Comparison of ENCODE assay signal across 9 mouse cellular contexts in genomic region chr17:26066488-26067020, GRCm38 (mm10). TPM values are rescaled to one million over a fixed set of nuclear protein-coding genes. Genes with fewer than 3 reads are reported as not detected.
DNase-seq lines count a peak whose midpoint lies in the region; ATAC-seq and TF ChIP-seq lines count a peak whose summit lies in the region.
"Had no signal": no experiment of that assay in that cellular context is flagged by ENCODE, and none has a peak within 500 bp of the region (broad histone marks: within the 10 kb centered on the region; RNA-seq: fewer than 3 reads in every experiment).

No protein-coding gene starts in this region.

- no peaks in the 10 kb centered on the region for H3K9me3 ChIP-seq in kidney, embryonic 16.5 days (ENCODE audit: low read length)
- H3K9me3 ChIP-seq in embryonic facial prominence, embryonic 13.5 days, result no peaks in the 10 kb centered on the region
- H3K9me3 ChIP-seq in hindbrain, embryonic 15.5 days, result no peaks in the 10 kb centered on the region

- H3K27ac ChIP-seq in kidney, embryonic 16.5 days (ENCODE audit: low read length), result no peak overlapping the region
- no peak overlapping the region for H3K27ac ChIP-seq in embryonic facial prominence, embryonic 13.5 days
- no peak overlapping the region for H3K27ac ChIP-seq in hindbrain, embryonic 15.5 days (replicated peaks)

- H3ac ChIP-seq in myocyte (ENCODE audit: control insufficient read depth, insufficient read length), result no peak overlapping the region

- H3K4me3 ChIP-seq in kidney, embryonic 16.5 days (ENCODE audit: low read length), result peak overlapping the region; percentile 61
- peak overlapping the region; percentile 72 for H3K4me3 ChIP-seq in embryonic facial prominence, embryonic 13.5 days
- H3K4me3 ChIP-seq in hindbrain, embryonic 15.5 days, result peak overlapping the region; percentile 79
- peak overlapping the region; percentile 60 for H3K4me3 ChIP-seq in myocyte

- peaks cover 34% of the 10 kb centered on the region for H3K4me1 ChIP-seq in kidney, embryonic 16.5 days (ENCODE audit: insufficient read depth, low read length)
- peaks cover 50% of the 10 kb centered on the region for H3K4me1 ChIP-seq in embryonic facial prominence, embryonic 13.5 days
- peaks cover 74% of the 10 kb centered on the region for H3K4me1 ChIP-seq in hindbrain, embryonic 15.5 days (replicated peaks)

- no peak for DNase-seq in kidney, adult 9 months
- no peak for DNase-seq in cerebellum, adult 8-10 months
- no peak for DNase-seq in Muller cell, postnatal 12 days (ENCODE audit: inconsistent ontology term)
- no peak for DNase-seq in cerebellum, postnatal 36 days
- DNase-seq: right cerebral cortex, postnatal 25 days had no signal

- no peak for TF ChIP-seq POLR2A in myocyte (IDR thresholded peaks at IDR 0.05; ENCODE audit: insufficient read length, low read depth)

- WGBS in kidney, embryonic 16.5 days, result 85% methylated on average over 7 of the region's 7 CpGs
- WGBS in embryonic facial prominence, embryonic 13.5 days, result 94% methylated on average over 7 of the region's 7 CpGs
- 87% methylated on average over 7 of the region's 7 CpGs for WGBS in hindbrain, embryonic 15.5 days

- no peak for ATAC-seq in kidney, embryonic 16.5 days (ENCODE audit: low FRiP score, low TSS enrichment)
- ATAC-seq in embryonic facial prominence, embryonic 13.5 days (ENCODE audit: insufficient number of reproducible peaks, insufficient read depth, low FRiP score, low TSS enrichment, low read depth), result no peak
- no peak for ATAC-seq in hindbrain, embryonic 15.5 days (ENCODE audit: low FRiP score, low read depth)

- H3K4me2 ChIP-seq in kidney, embryonic 16.5 days (replicated peaks; ENCODE audit: low read depth, low read length), result peak overlapping the region; percentile 91
- H3K4me2 ChIP-seq in embryonic facial prominence, embryonic 13.5 days, result peak overlapping the region; percentile 99
- peak overlapping the region; percentile 97 for H3K4me2 ChIP-seq in hindbrain, embryonic 15.5 days
- H3K4me2 ChIP-seq in myocyte (ENCODE audit: low read depth), result peak overlapping the region; percentile 92

- no peaks in the 10 kb centered on the region for H3K27me3 ChIP-seq in kidney, embryonic 16.5 days (ENCODE audit: insufficient read depth, low read length)
- 0 out of 2 replicates have a peak, but pooled peaks cover 3% of the 10 kb centered on the region for H3K27me3 ChIP-seq in embryonic facial prominence, embryonic 13.5 days
- H3K27me3 ChIP-seq in hindbrain, embryonic 15.5 days, result 0 out of 2 replicates have a peak, but pooled peaks cover 3% of the 10 kb centered on the region
- H3K27me3 ChIP-seq in myocyte (ENCODE audit: control insufficient read depth, insufficient read depth, insufficient read length), result no peaks in the 10 kb centered on the region

- H3K9ac ChIP-seq in kidney, embryonic 16.5 days (replicated peaks; ENCODE audit: low read length), result no peak overlapping the region
- peak overlapping the region; percentile 88 for H3K9ac ChIP-seq in embryonic facial prominence, embryonic 13.5 days
- H3K9ac ChIP-seq in hindbrain, embryonic 15.5 days, result 0 out of 2 replicates have a peak overlapping the region, but pooled peaks have one; percentile 94

- H3K79me2 ChIP-seq in myocyte (ENCODE audit: control insufficient read depth, insufficient read depth), result peaks cover 65% of the 10 kb centered on the region

- H3K36me3 ChIP-seq in kidney, embryonic 16.5 days (ENCODE audit: insufficient read depth, low read length), result no peaks in the 10 kb centered on the region
- peaks cover 28% of the 10 kb centered on the region for H3K36me3 ChIP-seq in embryonic facial prominence, embryonic 13.5 days
- H3K36me3 ChIP-seq in hindbrain, embryonic 15.5 days, result 0 out of 2 replicates have a peak, but pooled peaks cover 4% of the 10 kb centered on the region
- no peaks in the 10 kb centered on the region for H3K36me3 ChIP-seq in myocyte (ENCODE audit: control insufficient read depth, insufficient read depth)

TF ChIP-seq in myocyte, 11 proteins besides CTCF, POLR2A, EP300 and RAD21:
- TF ChIP-seq MYOD1 (IDR thresholded peaks at IDR 0.05; ENCODE audit: control insufficient read depth in 1 of 3, insufficient read length in 2 of 3, low read depth in 2 of 3) (no peak), MAX (IDR thresholded peaks at IDR 0.05; ENCODE audit: low read depth) (no peak), CEBPB (IDR thresholded peaks at IDR 0.05; ENCODE audit: insufficient read depth, poor library complexity, severe bottlenecking) (no peak), TCF12 (IDR thresholded peaks at IDR 0.05; ENCODE audit: insufficient read depth, poor library complexity, severe bottlenecking) (no peak), SRF (IDR thresholded peaks at IDR 0.05; ENCODE audit: control insufficient read depth, insufficient read length, low read depth) (no peak), POLR2AphosphoS2 (IDR thresholded peaks at IDR 0.05; ENCODE audit: insufficient read length, low read depth) (no peak), USF1 (IDR thresholded peaks at IDR 0.05; ENCODE audit: low read depth) (no peak)

RNA-seq across cellular contexts. Expression of gene Rab11fip3, which starts 2.8 kb away (rescaled TPM):
- 30.7 and 41.0 TPM in 2 replicates for polyA plus RNA-seq in kidney, embryonic 16.5 days (2015; fragmentation: Nextera tagmentation; extraction: Ambion mirVana)
- 22.8 and 23.5 TPM in 2 replicates for polyA plus RNA-seq in embryonic facial prominence, embryonic 13.5 days (2015; fragmentation: Nextera tagmentation; extraction: Ambion mirVana)
- 27.2 and 31.0 TPM in 2 replicates for polyA plus RNA-seq in hindbrain, embryonic 15.5 days (2015; fragmentation: Nextera tagmentation; extraction: Ambion mirVana)
- polyA plus RNA-seq in myocyte (2012; fragmentation: generic; extraction: Trizol), result 19.7 TPM

RNA-seq across cellular contexts. Expression of gene Decr2, which starts 23.6 kb away (rescaled TPM):
- polyA plus RNA-seq in kidney, embryonic 16.5 days (2015; fragmentation: Nextera tagmentation; extraction: Ambion mirVana), result 46.9 and 52.3 TPM in 2 replicates
- polyA plus RNA-seq in embryonic facial prominence, embryonic 13.5 days (2015; fragmentation: Nextera tagmentation; extraction: Ambion mirVana), result 42.9 and 44.9 TPM in 2 replicates
- polyA plus RNA-seq in hindbrain, embryonic 15.5 days (2015; fragmentation: Nextera tagmentation; extraction: Ambion mirVana), result 40.6 and 42.0 TPM in 2 replicates
- 8.3 TPM for polyA plus RNA-seq in myocyte (2012; fragmentation: generic; extraction: Trizol)

RNA-seq across cellular contexts. Expression of gene Nme4, which starts 28.8 kb away (rescaled TPM):
- 103 and 112 TPM in 2 replicates for polyA plus RNA-seq in kidney, embryonic 16.5 days (2015; fragmentation: Nextera tagmentation; extraction: Ambion mirVana)
- polyA plus RNA-seq in embryonic facial prominence, embryonic 13.5 days (2015; fragmentation: Nextera tagmentation; extraction: Ambion mirVana), result 138 and 142 TPM in 2 replicates
- polyA plus RNA-seq in hindbrain, embryonic 15.5 days (2015; fragmentation: Nextera tagmentation; extraction: Ambion mirVana), result 24.3 and 25.1 TPM in 2 replicates
- polyA plus RNA-seq in myocyte (2012; fragmentation: generic; extraction: Trizol), result 23.9 TPM

RNA-seq across cellular contexts. Expression of gene Tmem8, which starts 46.5 kb away (rescaled TPM):
- polyA plus RNA-seq in kidney, embryonic 16.5 days (2015; fragmentation: Nextera tagmentation; extraction: Ambion mirVana), result 6.5 and 7.1 TPM in 2 replicates
- polyA plus RNA-seq in embryonic facial prominence, embryonic 13.5 days (2015; fragmentation: Nextera tagmentation; extraction: Ambion mirVana), result 1.4 and 1.7 TPM in 2 replicates
- polyA plus RNA-seq in hindbrain, embryonic 15.5 days (2015; fragmentation: Nextera tagmentation; extraction: Ambion mirVana), result 4.5 and 4.8 TPM in 2 replicates
- 1.5 TPM for polyA plus RNA-seq in myocyte (2012; fragmentation: generic; extraction: Trizol)

RNA-seq across cellular contexts. Expression of gene Mrpl28, which starts 56.7 kb away (rescaled TPM):
- 216 and 238 TPM in 2 replicates for polyA plus RNA-seq in kidney, embryonic 16.5 days (2015; fragmentation: Nextera tagmentation; extraction: Ambion mirVana)
- 180 and 209 TPM in 2 replicates for polyA plus RNA-seq in embryonic facial prominence, embryonic 13.5 days (2015; fragmentation: Nextera tagmentation; extraction: Ambion mirVana)
- 183 and 184 TPM in 2 replicates for polyA plus RNA-seq in hindbrain, embryonic 15.5 days (2015; fragmentation: Nextera tagmentation; extraction: Ambion mirVana)
- polyA plus RNA-seq in myocyte (2012; fragmentation: generic; extraction: Trizol), result 145 TPM
